Mouse (Mus musculus) kidney, adult 10 weeks (tissue): Measurements from ENCODE around the gene Msl1. TPM values are rescaled to one million over a fixed set of nuclear protein-coding genes. Genes with fewer than 3 reads are reported as not detected.

Source experiments
- polyA plus RNA-seq: library from polyadenylated mRNA; stranded (reverse); fragments of 350-450 nt; fragmentation: Illumina TruSeq; extraction: RNeasy Lipid Tissue Mini Kit (QIAGEN cat#74804); gene quantifications from one replicate; pipeline ENCODE4 v1.2.3, GENCODE M21; 2014; ENCODE audit warnings: low read depth, low replicate concordance

The Msl1 gene
- polyA plus RNA-seq = 52.8 TPM

DNA sequence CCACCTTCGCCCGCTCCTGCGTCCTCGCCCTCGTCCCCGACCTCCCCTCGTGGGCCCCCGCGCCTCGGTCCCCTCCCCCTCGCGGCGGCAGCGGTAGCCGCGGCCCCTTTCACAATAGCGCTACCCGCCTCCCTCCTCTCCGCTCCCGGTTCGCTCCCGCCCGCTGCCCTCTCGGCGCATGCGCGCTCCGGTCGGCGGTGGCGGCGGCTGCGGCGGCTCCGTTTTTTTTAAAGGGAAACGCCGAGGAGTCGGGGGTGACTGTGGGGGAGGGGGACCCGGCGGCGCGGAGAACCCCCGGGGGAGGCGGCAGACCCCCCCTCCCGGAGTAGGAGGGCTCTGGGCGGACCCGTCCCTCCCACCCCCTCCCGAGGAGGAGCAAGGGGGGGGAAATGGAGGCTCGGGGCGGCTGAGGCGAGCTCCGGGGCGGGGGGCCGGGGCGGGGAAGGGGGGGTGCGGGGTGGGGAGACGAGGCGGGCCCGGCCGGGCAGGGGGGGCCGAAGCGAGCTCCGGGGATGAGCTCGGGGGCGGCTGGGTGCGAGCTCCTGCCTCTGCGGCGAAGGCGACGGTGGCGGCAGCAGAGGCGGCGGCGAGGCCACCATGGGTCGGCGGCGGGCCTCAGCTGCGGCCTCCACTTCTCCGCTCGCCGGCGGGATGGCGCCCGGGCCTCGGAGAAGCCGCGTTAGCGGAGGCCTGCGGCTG lies at the start of gene Msl1:
TSS of gene Msl1 (plus strand) at position 502 of the 699 bp plus-strand sequence.

DNA sequence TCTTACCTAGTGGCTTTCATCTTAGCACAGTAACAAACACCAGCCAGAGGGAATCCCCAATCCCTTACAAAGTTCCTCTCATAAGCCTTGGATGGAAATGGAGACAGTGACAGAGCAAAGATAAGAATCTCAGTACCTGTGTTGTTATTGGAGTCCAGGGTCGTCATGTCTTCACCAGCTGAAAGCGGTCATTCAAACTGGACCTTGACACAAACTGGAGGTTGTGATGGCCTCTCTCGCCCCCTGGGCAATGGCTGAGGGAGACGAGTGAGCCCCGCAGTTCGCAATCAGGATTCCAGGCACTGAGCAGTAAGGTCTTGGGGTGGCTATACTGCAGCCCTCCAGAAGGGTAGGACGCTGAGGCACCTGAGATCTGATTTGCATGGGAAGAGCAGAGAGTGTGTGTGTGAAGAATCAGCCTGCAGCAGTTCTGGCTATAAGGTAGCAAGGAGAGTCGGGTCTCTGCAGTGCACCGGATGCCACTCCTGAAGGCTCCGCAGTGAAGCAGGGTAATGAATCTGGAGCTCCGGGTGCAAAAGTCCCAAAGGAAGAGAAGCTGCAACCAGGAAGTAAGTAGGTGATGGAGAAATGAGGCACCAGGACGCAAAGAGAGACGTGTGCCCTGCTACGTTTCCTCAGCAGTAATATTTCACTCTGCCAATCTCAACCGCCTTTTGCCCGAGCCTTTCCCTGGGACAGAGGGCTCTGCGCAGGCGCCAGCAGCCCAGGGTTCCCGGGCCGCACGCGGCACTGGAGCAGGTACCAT lies 20.6 kb upstream of the Msl1 start, which contains the start of gene Nr1d1:
TSS of gene Nr1d1 (minus strand) at position 752 of the 766 bp plus-strand sequence.

DNA sequence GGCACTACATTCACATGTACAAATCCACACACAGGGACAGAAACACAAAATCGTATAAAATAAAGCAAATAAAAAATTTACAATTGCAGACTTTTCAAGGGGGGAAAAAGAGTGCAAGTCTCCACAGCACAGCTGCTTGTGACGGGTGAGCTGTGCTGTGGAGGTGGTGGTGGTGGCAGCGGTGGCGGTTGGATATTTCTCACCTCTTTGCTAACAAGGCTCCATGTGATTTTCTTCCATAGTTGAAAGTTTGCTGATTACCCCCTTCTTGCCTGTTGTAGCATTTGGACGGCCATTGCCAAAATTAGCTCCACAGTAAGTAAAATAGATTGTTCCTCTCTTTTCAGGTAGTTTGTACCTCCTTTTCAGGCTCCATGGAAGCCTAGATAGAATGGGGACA lies 9.3 kb downstream of the Msl1 start, which contains the start of gene Casc3:
TSS of gene Casc3 (plus strand) at position 301 of the 400 bp plus-strand sequence.

DNA sequence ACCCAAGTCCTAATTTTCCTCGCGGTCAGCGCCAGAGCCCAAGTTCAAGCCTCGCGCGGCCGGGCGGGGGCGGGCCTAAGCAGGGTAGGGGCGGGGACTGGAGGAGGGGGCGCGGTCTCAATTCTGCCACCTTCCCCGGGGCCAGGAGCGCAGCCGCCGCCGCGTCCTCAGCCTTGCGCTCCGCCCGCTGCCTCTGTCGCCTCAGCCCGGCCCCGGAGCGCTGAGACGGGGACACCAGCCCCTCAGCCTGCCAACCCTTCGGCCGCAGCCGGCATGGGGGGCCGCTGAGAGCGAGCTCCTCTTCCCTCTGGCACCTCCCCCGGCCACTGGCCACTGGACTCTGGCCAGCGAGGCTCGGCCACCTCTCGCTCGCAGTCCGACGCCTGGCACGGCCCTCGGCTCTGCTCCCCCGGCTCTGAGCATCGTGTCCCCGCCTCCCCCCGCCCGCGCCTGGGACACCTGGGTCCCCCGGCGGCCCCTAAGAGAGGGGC lies 41.4 kb downstream of the Msl1 start, which contains the start of gene Rapgefl1:
TSS of gene Rapgefl1 (plus strand) at position 135 of the 491 bp plus-strand sequence.

Other genes starting within 250 kb of the Msl1 start
- gene Ikzf3, start 249.5 kb upstream of the Msl1 start, polyA plus RNA-seq = not detected
- gene Zpbp2, start 244.4 kb upstream of the Msl1 start, polyA plus RNA-seq = 0.49 TPM
- 3.5 TPM for gene Ormdl3, start 208.1 kb upstream of the Msl1 start, polyA plus RNA-seq
- not detected for gene Lrrc3c, start 197.2 kb upstream of the Msl1 start, polyA plus RNA-seq
- gene Gm12355, start 169.9 kb upstream of the Msl1 start, polyA plus RNA-seq = not detected
- not detected for gene Gsdma3, start 169.2 kb upstream of the Msl1 start, polyA plus RNA-seq
- not detected for gene Gsdma2, start 148.8 kb upstream of the Msl1 start, polyA plus RNA-seq
- not detected for gene Gsdma, start 131.2 kb upstream of the Msl1 start, polyA plus RNA-seq
- gene Psmd3, start 113.0 kb upstream of the Msl1 start, polyA plus RNA-seq = 16.5 TPM
- gene Csf3, start 94.3 kb upstream of the Msl1 start, polyA plus RNA-seq = not detected
- 3.1 TPM for gene Med24, start 66.1 kb upstream of the Msl1 start, polyA plus RNA-seq
- 6.5 TPM for gene Thra, start 54.9 kb upstream of the Msl1 start, polyA plus RNA-seq
- gene Nr1d1, start 20.2 kb upstream of the Msl1 start, polyA plus RNA-seq = 0.93 TPM
- 12.8 TPM for gene Casc3, start 9.4 kb downstream of the Msl1 start, polyA plus RNA-seq
- 1.0 TPM for gene Rapgefl1, start 41.3 kb downstream of the Msl1 start, polyA plus RNA-seq
- gene Wipf2, start 68.1 kb downstream of the Msl1 start, polyA plus RNA-seq = 8.2 TPM
- gene Cdc6, start 112.3 kb downstream of the Msl1 start, polyA plus RNA-seq = not detected
- gene Rara, start 132.3 kb downstream of the Msl1 start, polyA plus RNA-seq = 0.77 TPM
- gene Gjd3, start 187.5 kb downstream of the Msl1 start, polyA plus RNA-seq = not detected
- gene Top2a, start 228.7 kb downstream of the Msl1 start, polyA plus RNA-seq = 1.1 TPM
- 113 TPM for gene Igfbp4, start 245.7 kb downstream of the Msl1 start, polyA plus RNA-seq